Mouse (Mus musculus): ENCODE data around the gene Cyp4f40.
"Not testable (repeated sequence)": the region's sequence is repeated elsewhere in the genome, so short reads cannot be mapped to it uniquely, and the experiment has no call there.

DNA sequence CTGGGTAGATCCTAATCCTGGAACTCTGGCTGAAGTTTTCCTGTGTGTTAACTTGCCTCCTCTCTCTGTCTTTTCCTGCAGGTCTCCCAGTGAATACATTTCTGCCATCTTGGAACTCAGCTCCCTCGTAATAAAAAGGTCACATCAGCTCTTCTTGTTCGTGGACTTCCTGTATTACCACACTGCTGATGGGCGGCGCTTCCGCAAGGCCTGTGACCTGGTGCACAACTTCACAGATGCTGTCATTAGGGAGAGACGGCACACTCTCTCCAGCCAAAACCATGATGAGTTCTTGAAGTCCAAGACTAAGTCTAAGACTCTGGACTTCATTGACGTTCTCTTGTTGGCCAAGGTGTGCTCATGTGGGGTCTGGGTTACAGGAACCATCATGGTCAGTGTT lies 29.0 kb upstream of the Cyp4f40 start:
- TF ChIP-seq CTCF (IDR thresholded peaks at IDR 0.05; ENCODE audit: control insufficient read depth, insufficient read depth, insufficient replicate concordance, low read depth, low read length); POLR2A (IDR thresholded peaks at IDR 0.05; ENCODE audit: control insufficient read depth, low read depth, low read length): not testable (repeated sequence)
